Mouse (Mus musculus) macrophage (primary cell): Measurements from ENCODE around the gene Pgam1. TPM values are rescaled to one million over a fixed set of nuclear protein-coding genes. Genes with fewer than 3 reads are reported as not detected.

Source experiments
- H3K27ac ChIP-seq: fragments of 350-480 bp; formaldehyde crosslinking; 2 replicates; pipeline ENCODE4 v1.9.0; 2021
- H3K36me3 ChIP-seq: fragments of 350-480 bp; formaldehyde crosslinking; 2 replicates; pipeline ENCODE4 v1.9.0; 2021; ENCODE audit errors: inconsistent target
- H3K4me3 ChIP-seq: fragments of 350-480 bp; formaldehyde crosslinking; 2 replicates; pipeline ENCODE4 v1.9.0; 2021; ENCODE audit errors: inconsistent target
- H3K79me2 ChIP-seq: fragments of 350-480 bp; formaldehyde crosslinking; 2 replicates; pipeline ENCODE4 v1.9.0; 2021; ENCODE audit errors: inconsistent target
- WGBS: methylation state at CpG from one replicate; pipeline ENCODE4 v1.1.7; 2026; ENCODE audit warnings: inconsistent platforms; ENCODE audit not compliant: missing documents; 5-methylcytosine and 5-hydroxymethylcytosine counted together
- polyA plus RNA-seq: library from polyadenylated mRNA; stranded (reverse); fragments of 250-400 nt; gene quantifications from 3 replicates; pipeline ENCODE4 v1.2.4, GENCODE M21; 2018; ENCODE audit warnings: inconsistent platforms

Gene Pgam1
- polyA plus RNA-seq, 1 experiment from 2014 or later: 374 TPM

- H3K79me2 ChIP-seq: peaks cover 19% of the 10 kb centered on the region
- 98% methylated on average over 5 of the region's 5 CpGs for WGBS
- peaks cover 26% of the 10 kb centered on the region; the same call in 1 of the 2 replicates for H3K36me3 ChIP-seq
Observed at GRCm38 (mm10) chr19:41920412-41921067, 8.8 kb downstream of the Pgam1 start.

GRCm38 (mm10) chr19:41932686-41933085, 21.0 kb downstream of the Pgam1 start:
- Histone ChIP-seq H3K4me3 (peak overlapping the region; percentile 95), H3K79me2 (peaks cover 61% of the 10 kb centered on the region), H3K36me3 (peaks cover 11% of the 10 kb centered on the region; the same call in 1 of the 2 replicates), H3K27ac (peak overlapping the region; percentile 47)
- WGBS: 1% methylated on average over 28 of the region's 28 CpGs

More at GRCm38 (mm10) chr19:41920412-41921067, 8.8 kb downstream of the Pgam1 start:
- Histone ChIP-seq H3K4me3 (no peak overlapping the region), H3K27ac (no peak overlapping the region)

GRCm38 (mm10) chr19:41933179-41934086, 21.7 kb downstream of the Pgam1 start, which contains the start of the genes Exosc1 and Zdhhc16:
Exosc1 (minus strand) TSS chr19:41933423.
Zdhhc16 (plus strand) TSS chr19:41933480.
- Histone ChIP-seq H3K4me3 (peak within 1 kb of the TSS; percentile 95), H3K27ac (peak within 1 kb of the TSS; percentile 47), H3K36me3 (peaks cover 13% of the 10 kb centered on the region), H3K79me2 (peaks cover 68% of the 10 kb centered on the region)
- WGBS: 0% methylated on average over 47 of the region's 47 CpGs

GRCm38 (mm10) chr19:41934124-41934523, 22.4 kb downstream of the Pgam1 start:
- Histone ChIP-seq H3K27ac (no peak overlapping the region), H3K79me2 (peaks cover 68% of the 10 kb centered on the region), H3K4me3 (peak overlapping the region; percentile 95), H3K36me3 (peaks cover 15% of the 10 kb centered on the region)
- 20% methylated on average over 6 of the region's 6 CpGs for WGBS

GRCm38 (mm10) chr19:41935921-41936320, 24.2 kb downstream of the Pgam1 start:
- no peak overlapping the region for H3K4me3 ChIP-seq
- WGBS: 100% methylated on average over 1 of the region's 1 CpGs
- peaks cover 62% of the 10 kb centered on the region for H3K79me2 ChIP-seq
- peaks cover 32% of the 10 kb centered on the region for H3K36me3 ChIP-seq
- H3K27ac ChIP-seq: no peak overlapping the region

- peaks cover 57% of the 10 kb centered on the region for H3K36me3 ChIP-seq
- no peak overlapping the region for H3K27ac ChIP-seq
- WGBS: 97% methylated on average over 5 of the region's 5 CpGs
- peaks cover 47% of the 10 kb centered on the region for H3K79me2 ChIP-seq
- no peak overlapping the region for H3K4me3 ChIP-seq
Observed at GRCm38 (mm10) chr19:41938539-41938938, 26.8 kb downstream of the Pgam1 start.

- Histone ChIP-seq H3K79me2 (no peaks in the 10 kb centered on the region), H3K36me3 (peaks cover 93% of the 10 kb centered on the region), H3K4me3 (no peak overlapping the region), H3K27ac (no peak overlapping the region)
- 94% methylated on average over 7 of the region's 7 CpGs for WGBS
Observed at GRCm38 (mm10) chr19:41943841-41944240, 32.1 kb downstream of the Pgam1 start.

GRCm38 (mm10) chr19:41952287-41952686, 40.6 kb downstream of the Pgam1 start:
- H3K36me3 ChIP-seq: peaks cover 91% of the 10 kb centered on the region
- no peaks in the 10 kb centered on the region for H3K79me2 ChIP-seq
- H3K27ac ChIP-seq: no peak overlapping the region
- WGBS: 87% methylated on average over 4 of the region's 4 CpGs
- no peak overlapping the region for H3K4me3 ChIP-seq

- no peak overlapping the region for H3K27ac ChIP-seq
- no peak overlapping the region for H3K4me3 ChIP-seq
- peaks cover 91% of the 10 kb centered on the region for H3K36me3 ChIP-seq
- no peaks in the 10 kb centered on the region for H3K79me2 ChIP-seq
- WGBS: 100% methylated on average over 3 of the region's 3 CpGs
Observed at GRCm38 (mm10) chr19:41953574-41953973, 41.9 kb downstream of the Pgam1 start.

Other genes starting within 250 kb of the Pgam1 start
- gene Slit1, start 168.3 kb upstream of the Pgam1 start, polyA plus RNA-seq: 1.2 to 6.7 TPM (median 3.4 TPM) in 3 replicates
- gene Arhgap19, start 109.9 kb upstream of the Pgam1 start, polyA plus RNA-seq: 95.1 to 159 TPM (median 112 TPM) in 3 replicates
- 0.36 to 3.2 TPM (median 1.3 TPM) in 3 replicates for gene Frat1, start 82.0 kb upstream of the Pgam1 start, polyA plus RNA-seq
- 0.41 to 4.5 TPM (median 3.0 TPM) in 3 replicates for gene Frat2, start 63.8 kb upstream of the Pgam1 start, polyA plus RNA-seq
- 3.8 to 15.5 TPM (median 6.8 TPM) in 3 replicates for gene Rrp12, start 15.8 kb upstream of the Pgam1 start, polyA plus RNA-seq
- 15.3 to 37.7 TPM (median 36.0 TPM) in 3 replicates for gene Exosc1, start 21.5 kb downstream of the Pgam1 start, polyA plus RNA-seq
- 17.4 to 32.6 TPM (median 29.9 TPM) in 3 replicates for gene Zdhhc16, start 21.6 kb downstream of the Pgam1 start, polyA plus RNA-seq
- gene Mms19, start 69.2 kb downstream of the Pgam1 start, polyA plus RNA-seq: 20.9 to 26.5 TPM (median 24.4 TPM) in 3 replicates
- 25.8 to 42.9 TPM (median 41.2 TPM) in 3 replicates for gene Ubtd1, start 69.8 kb downstream of the Pgam1 start, polyA plus RNA-seq
- not detected in 3 replicates for gene Ankrd2, start 124.1 kb downstream of the Pgam1 start, polyA plus RNA-seq
- 1.3 to 2.2 TPM (median 1.9 TPM) in 3 replicates for gene Hoga1, start 133.7 kb downstream of the Pgam1 start, polyA plus RNA-seq
- gene 4933411K16Rik, start 140.3 kb downstream of the Pgam1 start, polyA plus RNA-seq: 0.19 to 0.27 TPM (median 0.27 TPM) in 3 replicates
- gene Morn4, start 174.4 kb downstream of the Pgam1 start, polyA plus RNA-seq: 2.7 to 5.4 TPM (median 5.3 TPM) in 3 replicates
- gene Pi4k2a, start 178.5 kb downstream of the Pgam1 start, polyA plus RNA-seq: 62.5 to 98.7 TPM (median 75.6 TPM) in 3 replicates
- gene Avpi1, start 217.1 kb downstream of the Pgam1 start, polyA plus RNA-seq: 3.0 to 9.5 TPM (median 6.7 TPM) in 3 replicates
- gene Marveld1, start 235.5 kb downstream of the Pgam1 start, polyA plus RNA-seq: 2.9 to 12.9 TPM (median 8.4 TPM) in 3 replicates